Comparison of ENCODE assay signal across 9 mouse cellular contexts in the genomic region with DNA sequence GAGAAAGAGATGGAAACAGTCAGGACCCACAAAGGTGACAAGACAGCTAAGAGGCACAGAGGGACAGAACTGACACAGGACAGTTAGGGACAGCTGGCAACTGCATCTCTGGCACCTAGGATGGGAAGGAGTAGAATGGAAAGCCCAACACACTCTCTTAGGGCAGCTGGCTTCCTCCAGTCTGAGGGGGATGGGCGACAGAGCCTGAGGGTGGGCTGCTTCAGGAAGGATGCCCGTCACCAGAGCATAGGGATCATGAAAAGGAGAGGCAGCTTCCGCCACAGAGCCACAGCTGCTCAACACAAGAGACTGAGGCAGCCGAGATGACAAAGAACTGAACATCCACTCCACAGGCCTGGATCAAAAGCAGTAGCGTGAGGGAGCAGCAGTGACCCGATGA. TPM values are rescaled to one million over a fixed set of nuclear protein-coding genes. Genes with fewer than 3 reads are reported as not detected.
A peak's percentile ranks its signal among the peaks of the same experiment; 100 is the strongest.
DNase-seq lines count a peak whose midpoint lies in the region; ATAC-seq lines count a peak whose summit lies in the region.
"Had no signal": no experiment of that assay in that cellular context is flagged by ENCODE, and none has a peak within 500 bp of the region (broad histone marks: within the 10 kb centered on the region; RNA-seq: fewer than 3 reads in every experiment).

No protein-coding gene starts in this region.

- H3K9me3 ChIP-seq in hindbrain, embryonic 10.5 days, result peaks cover 4% of the 10 kb centered on the region; the same call in 1 of the 2 replicates
- no peaks in the 10 kb centered on the region for H3K9me3 ChIP-seq in hindbrain, embryonic 14.5 days (ENCODE audit: control insufficient read depth, low read length)
- no peaks in the 10 kb centered on the region for H3K9me3 ChIP-seq in forebrain, embryonic 13.5 days (replicated peaks)
- 0 out of 2 replicates have a peak, but pooled peaks cover 4% of the 10 kb centered on the region for H3K9me3 ChIP-seq in midbrain, embryonic 12.5 days
- no peaks in the 10 kb centered on the region for H3K9me3 ChIP-seq in kidney, embryonic 16.5 days (ENCODE audit: low read length)

- H3K4me1 ChIP-seq in hindbrain, embryonic 10.5 days (replicated peaks), result peaks cover 12% of the 10 kb centered on the region
- no peaks in the 10 kb centered on the region for H3K4me1 ChIP-seq in hindbrain, embryonic 14.5 days (replicated peaks; ENCODE audit: control insufficient read depth, insufficient read depth, low read length)
- H3K4me1 ChIP-seq in forebrain, embryonic 13.5 days, result peaks cover 18% of the 10 kb centered on the region
- H3K4me1 ChIP-seq in midbrain, embryonic 12.5 days, result peaks cover 5% of the 10 kb centered on the region
- H3K4me1 ChIP-seq in kidney, embryonic 16.5 days (ENCODE audit: insufficient read depth, low read length), result 0 out of 2 replicates have a peak, but pooled peaks cover 9% of the 10 kb centered on the region

- WGBS in hindbrain, embryonic 10.5 days, result 54% methylated on average over 6 of the region's 6 CpGs
- WGBS in hindbrain, embryonic 14.5 days, result 39% methylated on average over 6 of the region's 6 CpGs
- 39% methylated on average over 6 of the region's 6 CpGs for WGBS in forebrain, embryonic 13.5 days
- 41% methylated on average over 6 of the region's 6 CpGs for WGBS in midbrain, embryonic 12.5 days
- WGBS in kidney, embryonic 16.5 days, result 51% methylated on average over 6 of the region's 6 CpGs

- H3K27me3 ChIP-seq in hindbrain, embryonic 10.5 days (ENCODE audit: insufficient read depth, poor library complexity, severe bottlenecking), result no peaks in the 10 kb centered on the region
- H3K27me3 ChIP-seq in hindbrain, embryonic 14.5 days (ENCODE audit: control insufficient read depth, insufficient read depth, low read length), result no peaks in the 10 kb centered on the region
- H3K27me3 ChIP-seq in forebrain, embryonic 13.5 days, result no peaks in the 10 kb centered on the region
- H3K27me3 ChIP-seq in midbrain, embryonic 12.5 days, result no peaks in the 10 kb centered on the region
- H3K27me3 ChIP-seq in kidney, embryonic 16.5 days (ENCODE audit: insufficient read depth, low read length), result no peaks in the 10 kb centered on the region

- H3K4me3 ChIP-seq in hindbrain, embryonic 10.5 days, result no peak overlapping the region
- no peak overlapping the region for H3K4me3 ChIP-seq in hindbrain, embryonic 14.5 days (replicated peaks; ENCODE audit: low read length)
- no peak overlapping the region for H3K4me3 ChIP-seq in forebrain, embryonic 13.5 days
- H3K4me3 ChIP-seq in midbrain, embryonic 12.5 days, result no peak overlapping the region
- no peak overlapping the region for H3K4me3 ChIP-seq in kidney, embryonic 16.5 days (ENCODE audit: low read length)

- peaks cover 64% of the 10 kb centered on the region for H3K36me3 ChIP-seq in hindbrain, embryonic 10.5 days
- peaks cover 58% of the 10 kb centered on the region for H3K36me3 ChIP-seq in hindbrain, embryonic 14.5 days (replicated peaks; ENCODE audit: control insufficient read depth, insufficient read depth)
- peaks cover 62% of the 10 kb centered on the region for H3K36me3 ChIP-seq in forebrain, embryonic 13.5 days (ENCODE audit: poor library complexity, severe bottlenecking)
- H3K36me3 ChIP-seq in midbrain, embryonic 12.5 days, result peaks cover 40% of the 10 kb centered on the region
- peaks cover 25% of the 10 kb centered on the region for H3K36me3 ChIP-seq in kidney, embryonic 16.5 days (ENCODE audit: insufficient read depth, low read length)

- peak; percentile 30 for DNase-seq in hindbrain, embryonic 10.5 days (ENCODE audit: low spot score)
- no peak for DNase-seq in hindbrain, embryonic 14.5 days (ENCODE audit: low spot score)
- peak; percentile 32 for DNase-seq in embryo, embryonic 10.5 days (ENCODE audit: low spot score)
- DNase-seq in kidney, adult 18-20 months, result no peak
- no peak for DNase-seq in left cerebral cortex, adult 18-20 months (ENCODE audit: low spot score in 2 of 2)
- DNase-seq: gastrocnemius, postnatal 10 days had no signal

- H3K4me2 ChIP-seq in hindbrain, embryonic 14.5 days (replicated peaks), result no peak overlapping the region
- no peak overlapping the region for H3K4me2 ChIP-seq in forebrain, embryonic 13.5 days
- no peak overlapping the region for H3K4me2 ChIP-seq in midbrain, embryonic 12.5 days (replicated peaks)
- H3K4me2 ChIP-seq in kidney, embryonic 16.5 days (replicated peaks; ENCODE audit: low read depth, low read length), result no peak overlapping the region

- peak overlapping the region; percentile 72 for H3K27ac ChIP-seq in hindbrain, embryonic 10.5 days
- no peak overlapping the region; the same call in 1 of the 2 replicates for H3K27ac ChIP-seq in hindbrain, embryonic 14.5 days
- peak overlapping the region; percentile 54 for H3K27ac ChIP-seq in forebrain, embryonic 13.5 days
- peak overlapping the region; percentile 58 for H3K27ac ChIP-seq in midbrain, embryonic 12.5 days (replicated peaks)
- no peak overlapping the region for H3K27ac ChIP-seq in kidney, embryonic 16.5 days (ENCODE audit: low read length)

- no peak; the same call in 1 of the 2 replicates for ATAC-seq in hindbrain, embryonic 14.5 days (ENCODE audit: low FRiP score)
- peak; percentile 75; the same call in 1 of the 2 replicates for ATAC-seq in forebrain, embryonic 13.5 days
- ATAC-seq in midbrain, embryonic 12.5 days (ENCODE audit: low FRiP score, low read depth), result peak; percentile 78
- ATAC-seq in kidney, embryonic 16.5 days (ENCODE audit: low FRiP score, low TSS enrichment), result no peak

- no peak overlapping the region for H3K9ac ChIP-seq in hindbrain, embryonic 14.5 days
- H3K9ac ChIP-seq in forebrain, embryonic 13.5 days, result no peak overlapping the region; the same call in 1 of the 2 replicates
- no peak overlapping the region for H3K9ac ChIP-seq in midbrain, embryonic 12.5 days (replicated peaks)
- no peak overlapping the region for H3K9ac ChIP-seq in kidney, embryonic 16.5 days (replicated peaks; ENCODE audit: low read length)

RNA-seq across cellular contexts. Expression of gene Twsg1, which starts 19.5 kb away (rescaled TPM):
- polyA plus RNA-seq in hindbrain, embryonic 10.5 days (2016; fragmentation: Nextera tagmentation; extraction: Ambion mirVana), result 67.5 and 81.1 TPM in 2 replicates
- 66.0 and 71.2 TPM in 2 replicates for polyA plus RNA-seq in hindbrain, embryonic 14.5 days (2014; fragmentation: Nextera tagmentation; extraction: Ambion mirVana)
- 75.2 and 84.1 TPM in 2 replicates for polyA plus RNA-seq in forebrain, embryonic 13.5 days (2015; fragmentation: Nextera tagmentation; extraction: Ambion mirVana)
- polyA plus RNA-seq in midbrain, embryonic 12.5 days (2016; fragmentation: Nextera tagmentation; extraction: Ambion mirVana), result 92.9 and 95.7 TPM in 2 replicates
- 131 and 136 TPM in 2 replicates for polyA plus RNA-seq in kidney, embryonic 16.5 days (2015; fragmentation: Nextera tagmentation; extraction: Ambion mirVana)
- 10 to 100 TPM; 21.1 to 27.3 TPM for total RNA-seq in left cerebral cortex, adult 18-20 months (2021)

RNA-seq across cellular contexts. Expression of gene Ralbp1, which starts 45.9 kb away (rescaled TPM):
- 46.4 and 58.3 TPM in 2 replicates for polyA plus RNA-seq in hindbrain, embryonic 10.5 days (2016; fragmentation: Nextera tagmentation; extraction: Ambion mirVana)
- polyA plus RNA-seq in hindbrain, embryonic 14.5 days (2014; fragmentation: Nextera tagmentation; extraction: Ambion mirVana), result 40.5 and 44.2 TPM in 2 replicates
- polyA plus RNA-seq in forebrain, embryonic 13.5 days (2015; fragmentation: Nextera tagmentation; extraction: Ambion mirVana), result 56.9 and 58.4 TPM in 2 replicates
- polyA plus RNA-seq in midbrain, embryonic 12.5 days (2016; fragmentation: Nextera tagmentation; extraction: Ambion mirVana), result 32.7 and 47.9 TPM in 2 replicates
- 68.7 and 71.0 TPM in 2 replicates for polyA plus RNA-seq in kidney, embryonic 16.5 days (2015; fragmentation: Nextera tagmentation; extraction: Ambion mirVana)
- 10 to 100 TPM; 66.9 to 74.0 TPM for total RNA-seq in left cerebral cortex, adult 18-20 months (2021)

Comparison
In these comparisons a context has a peak if more than half of its experiments do, and no peak if none do; other contexts are left out.
1. DNase-seq: peak in hindbrain, embryonic 10.5 days (single experiment) and embryo, embryonic 10.5 days (single experiment); none in hindbrain, embryonic 14.5 days (single experiment), kidney, adult 18-20 months (single experiment) and left cerebral cortex, adult 18-20 months (0 of 2).
2. H3K27ac ChIP-seq: peak in hindbrain, embryonic 10.5 days (single experiment), forebrain, embryonic 13.5 days (single experiment) and midbrain, embryonic 12.5 days (single experiment); none in hindbrain, embryonic 14.5 days (single experiment) and kidney, embryonic 16.5 days (single experiment).
3. ATAC-seq: peak in forebrain, embryonic 13.5 days (single experiment) and midbrain, embryonic 12.5 days (single experiment); none in hindbrain, embryonic 14.5 days (single experiment) and kidney, embryonic 16.5 days (single experiment).